Comparison of ENCODE assay signal across 14 mouse cellular contexts in the genomic region with DNA sequence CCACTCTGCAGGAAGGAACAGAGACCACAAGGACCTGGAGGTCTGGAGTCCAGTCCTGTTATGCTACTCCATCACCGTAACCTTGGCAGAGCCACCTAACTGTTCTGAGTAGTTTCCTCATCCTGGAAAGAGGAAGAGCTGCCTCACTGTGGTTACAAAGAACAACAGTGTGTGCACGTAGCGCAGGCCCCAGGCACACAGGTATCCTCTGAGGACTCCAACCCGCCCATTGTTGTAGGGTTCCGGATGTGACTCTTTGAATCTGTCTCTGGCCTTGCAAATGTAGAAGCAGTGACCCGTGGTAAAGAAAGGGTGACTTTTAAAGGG. TPM values are rescaled to one million over a fixed set of nuclear protein-coding genes. Genes with fewer than 3 reads are reported as not detected.
DNase-seq lines count a peak whose midpoint lies in the region; ATAC-seq and TF ChIP-seq lines count a peak whose summit lies in the region.
"Had no signal": no experiment of that assay in that cellular context is flagged by ENCODE, and none has a peak within 500 bp of the region (broad histone marks: within the 10 kb centered on the region; RNA-seq: fewer than 3 reads in every experiment).

No protein-coding gene starts in this region.

- peaks cover 8% of the 10 kb centered on the region; the same call in 1 of the 2 replicates for H3K27me3 ChIP-seq in hindbrain, embryonic 11.5 days (ENCODE audit: control insufficient read depth, insufficient read depth, low read length)
- peaks cover 8% of the 10 kb centered on the region; the same call in 1 of the 2 replicates for H3K27me3 ChIP-seq in hindbrain, embryonic 16.5 days (replicated peaks; ENCODE audit: control insufficient read depth, insufficient read depth, low read length)
- H3K27me3 ChIP-seq in neural tube, embryonic 11.5 days (ENCODE audit: control insufficient read depth, insufficient read depth, low read length), result no peaks in the 10 kb centered on the region
- H3K27me3 ChIP-seq in neural tube, embryonic 15.5 days (replicated peaks), result peaks cover 21% of the 10 kb centered on the region
- H3K27me3 ChIP-seq in embryonic facial prominence, embryonic 14.5 days (replicated peaks; ENCODE audit: control insufficient read depth, insufficient read depth, low read length), result peaks cover 21% of the 10 kb centered on the region; the same call in 1 of the 2 replicates
- no peaks in the 10 kb centered on the region for H3K27me3 ChIP-seq in stomach, postnatal 0 days (ENCODE audit: control insufficient read depth, insufficient read depth, low read length)

- no peak for ATAC-seq in hindbrain, embryonic 11.5 days (ENCODE audit: low FRiP score)
- ATAC-seq in hindbrain, embryonic 16.5 days, result no peak
- no peak for ATAC-seq in neural tube, embryonic 11.5 days (ENCODE audit: insufficient read depth, low FRiP score, low TSS enrichment)
- ATAC-seq in neural tube, embryonic 15.5 days (ENCODE audit: low FRiP score), result no peak
- no peak for ATAC-seq in embryonic facial prominence, embryonic 14.5 days (ENCODE audit: low read depth)
- ATAC-seq in stomach, postnatal 0 days (ENCODE audit: low FRiP score, low TSS enrichment), result no peak
- ATAC-seq: forebrain, embryonic 16.5 days had no signal

- peak; percentile 25 for DNase-seq in hindbrain, embryonic 11.5 days (ENCODE audit: low spot score)
- peak; percentile 16 for DNase-seq in neural tube, embryonic 11.5 days (ENCODE audit: low spot score)
- peak; percentile 16 for DNase-seq in embryonic facial prominence, embryonic 14.5 days (ENCODE audit: low spot score)
- DNase-seq in stomach, postnatal 0 days (ENCODE audit: low spot score), result no peak
- no peak for DNase-seq in cerebellum, adult 11 months
- no peak for DNase-seq in urinary bladder, adult 2 months (ENCODE audit: low spot score)
- DNase-seq: adrenal gland, adult 8-10 months; thymus, postnatal 25 days had no signal

- H3K36me3 ChIP-seq in hindbrain, embryonic 11.5 days (ENCODE audit: control insufficient read depth, insufficient read depth, low read length), result no peaks in the 10 kb centered on the region
- no peaks in the 10 kb centered on the region for H3K36me3 ChIP-seq in hindbrain, embryonic 16.5 days (ENCODE audit: control insufficient read depth, insufficient read depth, low read length)
- H3K36me3 ChIP-seq in neural tube, embryonic 11.5 days (ENCODE audit: control insufficient read depth, insufficient read depth, low read length), result no peaks in the 10 kb centered on the region
- H3K36me3 ChIP-seq in neural tube, embryonic 15.5 days, result no peaks in the 10 kb centered on the region
- no peaks in the 10 kb centered on the region for H3K36me3 ChIP-seq in embryonic facial prominence, embryonic 14.5 days (ENCODE audit: control insufficient read depth, insufficient read depth, low read length)
- H3K36me3 ChIP-seq in stomach, postnatal 0 days (ENCODE audit: control insufficient read depth, insufficient read depth, low read length), result no peaks in the 10 kb centered on the region
- H3K36me3 ChIP-seq: embryonic facial prominence, embryonic 12.5 days; hindbrain, embryonic 12.5 days; limb, embryonic 13.5 days had no signal

- WGBS in hindbrain, embryonic 11.5 days, result 16% methylated on average over 6 of the region's 6 CpGs
- WGBS in hindbrain, embryonic 16.5 days, result 41% methylated on average over 6 of the region's 6 CpGs
- WGBS in neural tube, embryonic 11.5 days, result 23% methylated on average over 6 of the region's 6 CpGs
- WGBS in neural tube, embryonic 15.5 days, result 36% methylated on average over 6 of the region's 6 CpGs
- 51% methylated on average over 6 of the region's 6 CpGs for WGBS in embryonic facial prominence, embryonic 14.5 days
- 61% methylated on average over 6 of the region's 6 CpGs for WGBS in stomach, postnatal 0 days

- no peak overlapping the region for H3K4me2 ChIP-seq in hindbrain, embryonic 11.5 days (replicated peaks; ENCODE audit: low read depth, low read length)
- no peak overlapping the region for H3K4me2 ChIP-seq in hindbrain, embryonic 16.5 days (ENCODE audit: low read length)
- no peak overlapping the region for H3K4me2 ChIP-seq in neural tube, embryonic 11.5 days (ENCODE audit: low read depth)
- no peak overlapping the region for H3K4me2 ChIP-seq in neural tube, embryonic 15.5 days
- H3K4me2 ChIP-seq in embryonic facial prominence, embryonic 14.5 days (ENCODE audit: low read depth, low read length), result no peak overlapping the region
- no peak overlapping the region for H3K4me2 ChIP-seq in stomach, postnatal 0 days (replicated peaks; ENCODE audit: low read depth)
- H3K4me2 ChIP-seq: embryonic facial prominence, embryonic 12.5 days; hindbrain, embryonic 12.5 days; limb, embryonic 13.5 days had no signal

- no peaks in the 10 kb centered on the region for H3K9me3 ChIP-seq in hindbrain, embryonic 11.5 days (ENCODE audit: control insufficient read depth, low read length)
- no peaks in the 10 kb centered on the region for H3K9me3 ChIP-seq in hindbrain, embryonic 16.5 days (ENCODE audit: control insufficient read depth, low read length)
- no peaks in the 10 kb centered on the region for H3K9me3 ChIP-seq in neural tube, embryonic 11.5 days (ENCODE audit: control insufficient read depth, low read length)
- H3K9me3 ChIP-seq in neural tube, embryonic 15.5 days (replicated peaks), result no peaks in the 10 kb centered on the region
- no peaks in the 10 kb centered on the region for H3K9me3 ChIP-seq in embryonic facial prominence, embryonic 14.5 days (ENCODE audit: control insufficient read depth, low read length)
- no peaks in the 10 kb centered on the region for H3K9me3 ChIP-seq in stomach, postnatal 0 days (ENCODE audit: control insufficient read depth, low read length)
- H3K9me3 ChIP-seq: embryonic facial prominence, embryonic 12.5 days; hindbrain, embryonic 12.5 days; limb, embryonic 13.5 days had no signal

- TF ChIP-seq EP300 in stomach, postnatal 0 days (optimal IDR thresholded peaks at IDR 0.05), result no peak

- no peak overlapping the region for H3K9ac ChIP-seq in hindbrain, embryonic 11.5 days (ENCODE audit: low read depth, low read length)
- H3K9ac ChIP-seq in hindbrain, embryonic 16.5 days (ENCODE audit: low read depth, low read length), result no peak overlapping the region
- no peak overlapping the region for H3K9ac ChIP-seq in neural tube, embryonic 11.5 days (ENCODE audit: low read length)
- no peak overlapping the region for H3K9ac ChIP-seq in neural tube, embryonic 15.5 days (replicated peaks)
- H3K9ac ChIP-seq in embryonic facial prominence, embryonic 14.5 days (ENCODE audit: low read depth, low read length), result no peak overlapping the region
- no peak overlapping the region for H3K9ac ChIP-seq in stomach, postnatal 0 days (ENCODE audit: low read length)
- H3K9ac ChIP-seq: embryonic facial prominence, embryonic 12.5 days; hindbrain, embryonic 12.5 days; limb, embryonic 13.5 days had no signal

- no peak overlapping the region for H3K27ac ChIP-seq in hindbrain, embryonic 11.5 days (ENCODE audit: low read depth, low read length)
- no peak overlapping the region for H3K27ac ChIP-seq in hindbrain, embryonic 16.5 days (ENCODE audit: low read depth, low read length)
- no peak overlapping the region for H3K27ac ChIP-seq in neural tube, embryonic 11.5 days (ENCODE audit: low read depth, low read length)
- no peak overlapping the region for H3K27ac ChIP-seq in neural tube, embryonic 15.5 days (replicated peaks)
- no peak overlapping the region for H3K27ac ChIP-seq in embryonic facial prominence, embryonic 14.5 days (replicated peaks; ENCODE audit: low read depth, low read length)
- peak overlapping the region; percentile 45; the same call in 1 of the 2 replicates for H3K27ac ChIP-seq in stomach, postnatal 0 days (replicated peaks)
- H3K27ac ChIP-seq: embryonic facial prominence, embryonic 12.5 days; hindbrain, embryonic 12.5 days; limb, embryonic 13.5 days had no signal

- TF ChIP-seq CTCF in stomach, postnatal 0 days (IDR thresholded peaks at IDR 0.05; ENCODE audit: low read depth), result no peak

- peaks cover 4% of the 10 kb centered on the region; the same call in 1 of the 2 replicates for H3K4me1 ChIP-seq in hindbrain, embryonic 11.5 days (replicated peaks; ENCODE audit: control insufficient read depth, insufficient read depth, low read length)
- peaks cover 13% of the 10 kb centered on the region for H3K4me1 ChIP-seq in hindbrain, embryonic 16.5 days (ENCODE audit: control insufficient read depth, insufficient read depth, low read depth, low read length)
- H3K4me1 ChIP-seq in neural tube, embryonic 11.5 days (ENCODE audit: control insufficient read depth, insufficient read depth, low read length), result peaks cover 13% of the 10 kb centered on the region
- H3K4me1 ChIP-seq in neural tube, embryonic 15.5 days, result peaks cover 16% of the 10 kb centered on the region
- 0 out of 2 replicates have a peak, but pooled peaks cover 7% of the 10 kb centered on the region for H3K4me1 ChIP-seq in embryonic facial prominence, embryonic 14.5 days (ENCODE audit: control insufficient read depth, insufficient read depth, low read length)
- peaks cover 4% of the 10 kb centered on the region; the same call in 1 of the 2 replicates for H3K4me1 ChIP-seq in stomach, postnatal 0 days (replicated peaks; ENCODE audit: control insufficient read depth, insufficient read depth)

- no peak overlapping the region for H3K4me3 ChIP-seq in hindbrain, embryonic 11.5 days (ENCODE audit: low read depth, low read length)
- H3K4me3 ChIP-seq in hindbrain, embryonic 16.5 days (ENCODE audit: low read length), result no peak overlapping the region
- H3K4me3 ChIP-seq in neural tube, embryonic 11.5 days (ENCODE audit: low read depth, low read length), result no peak overlapping the region
- no peak overlapping the region for H3K4me3 ChIP-seq in neural tube, embryonic 15.5 days (replicated peaks)
- no peak overlapping the region for H3K4me3 ChIP-seq in embryonic facial prominence, embryonic 14.5 days (ENCODE audit: low read depth, low read length)
- H3K4me3 ChIP-seq in stomach, postnatal 0 days (ENCODE audit: low read depth, low read length), result no peak overlapping the region
- H3K4me3 ChIP-seq: embryonic facial prominence, embryonic 12.5 days; hindbrain, embryonic 12.5 days; limb, embryonic 13.5 days had no signal

RNA-seq across cellular contexts. Expression of a gene that starts 39.0 kb away (rescaled TPM):
- 7.3 and 7.9 TPM in 2 replicates for polyA plus RNA-seq in hindbrain, embryonic 11.5 days (2014; fragmentation: Nextera tagmentation; extraction: Ambion mirVana)
- polyA plus RNA-seq in hindbrain, embryonic 16.5 days (2015; fragmentation: Nextera tagmentation; extraction: Ambion mirVana), result 7.4 and 7.6 TPM in 2 replicates
- polyA plus RNA-seq in neural tube, embryonic 11.5 days (2014; fragmentation: Nextera tagmentation; extraction: Ambion mirVana), result 4.8 and 5.1 TPM in 2 replicates
- 6.6 and 11.8 TPM in 2 replicates for polyA plus RNA-seq in neural tube, embryonic 15.5 days (2015; fragmentation: Nextera tagmentation; extraction: Ambion mirVana)
- 12.0 and 16.5 TPM in 2 replicates for polyA plus RNA-seq in embryonic facial prominence, embryonic 14.5 days (2014; fragmentation: Nextera tagmentation; extraction: Ambion mirVana)
- polyA plus RNA-seq in stomach, postnatal 0 days (2015; fragmentation: Nextera tagmentation; extraction: Ambion mirVana), result 78.8 and 80.3 TPM in 2 replicates
- 37.1 and 41.7 TPM in 2 replicates for polyA plus RNA-seq in urinary bladder, adult 2 months (2012; rRNA removed)

Comparison
In these comparisons a context has a peak if more than half of its experiments do, and no peak if none do; other contexts are left out.
1. DNase-seq: peak in hindbrain, embryonic 11.5 days (single experiment), neural tube, embryonic 11.5 days (single experiment) and embryonic facial prominence, embryonic 14.5 days (single experiment); none in stomach, postnatal 0 days (single experiment), cerebellum, adult 11 months (single experiment) and urinary bladder, adult 2 months (single experiment).